Mouse (Mus musculus) thymus, adult 2 months (tissue): ENCODE data around the gene Tmem182.

Experiments
- CTCF ChIP-seq: fragments of 200-500 bp; IDR thresholded peaks from 2 replicates; pipeline ENCODE4 v1.5.1; 2012; ENCODE audit warnings: mild to moderate bottlenecking, control low read depth, low read length, moderate library complexity, borderline replicate concordance; ENCODE audit not compliant: control insufficient read depth, poor library complexity, insufficient read depth; ENCODE audit errors: extremely low read depth
- POLR2A ChIP-seq: fragments of 200-500 bp; IDR thresholded peaks from 2 replicates; pipeline ENCODE4 v1.6.1; 2012; ENCODE audit warnings: mild to moderate bottlenecking, low read length, control low read depth, moderate library complexity; ENCODE audit not compliant: control insufficient read depth, poor library complexity, insufficient read depth; ENCODE audit errors: extremely low read depth

DNA sequence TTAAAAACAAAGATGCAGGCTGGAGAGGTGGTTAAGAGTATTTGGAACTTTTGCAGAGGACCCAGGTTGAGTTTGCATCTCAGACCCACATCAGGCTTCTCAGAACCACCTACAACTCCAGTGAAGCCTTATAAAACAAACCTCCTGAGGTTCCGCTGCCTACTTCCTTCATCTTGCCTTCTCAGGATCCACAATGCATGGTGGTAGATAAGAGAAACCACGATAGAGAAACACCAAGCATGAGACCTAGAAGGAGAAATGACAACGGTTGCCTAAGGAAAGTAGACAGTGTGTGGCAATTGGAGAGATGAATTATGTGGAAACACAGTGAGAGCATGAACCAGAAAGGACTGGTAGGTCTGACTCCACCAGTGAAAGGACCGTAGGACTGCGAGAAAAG is 4.5 kb upstream of the Tmem182 start:
- TF ChIP-seq CTCF (no peak), POLR2A (no peak)
